Mouse (Mus musculus): ENCODE results near the gene Fam53b. TPM values are rescaled to one million over a fixed set of nuclear protein-coding genes. Genes with fewer than 3 reads are reported as not detected.

The Fam53b gene
- polyA plus RNA-seq, 1 experiment from 2014 or later = 36.0 TPM

GRCm38 (mm10) chr7:132812619-132813415 is 869 bp downstream of the Fam53b start:
- H3K36me3 ChIP-seq (ENCODE audit: control insufficient read depth, insufficient read depth, low read length) = no peaks in the 10 kb centered on the region
- no peaks in the 10 kb centered on the region for H3K9me3 ChIP-seq (ENCODE audit: control insufficient read depth, low read length)
- ATAC-seq (ENCODE audit: low read depth) = peak; percentile 29
- peaks cover 44% of the 10 kb centered on the region for H3K4me1 ChIP-seq (replicated peaks; ENCODE audit: control insufficient read depth, insufficient read depth, low read length)
- no peaks in the 10 kb centered on the region for H3K27me3 ChIP-seq (ENCODE audit: control insufficient read depth, insufficient read depth, low read depth, low read length)
- peak overlapping the region; percentile 94 for H3K9ac ChIP-seq (ENCODE audit: low read length)
- under 1% methylated on average over 59 of the region's 59 CpGs for WGBS
- H3K4me3 ChIP-seq (ENCODE audit: low read length) = peak overlapping the region; percentile 80
- H3K4me2 ChIP-seq (ENCODE audit: low read depth, low read length) = peak overlapping the region; percentile 79
- peak overlapping the region; percentile 96 for H3K27ac ChIP-seq (ENCODE audit: low read length)

GRCm38 (mm10) chr7:132811716-132812618 is 1.7 kb downstream of the Fam53b start:
- Histone ChIP-seq H3K36me3 (ENCODE audit: control insufficient read depth, insufficient read depth, low read length) (no peaks in the 10 kb centered on the region), H3K27ac (ENCODE audit: low read length) (peak overlapping the region; percentile 96), H3K4me2 (ENCODE audit: low read depth, low read length) (peak overlapping the region; percentile 79), H3K9ac (ENCODE audit: low read length) (peak overlapping the region; percentile 94), H3K27me3 (ENCODE audit: control insufficient read depth, insufficient read depth, low read depth, low read length) (no peaks in the 10 kb centered on the region), H3K9me3 (ENCODE audit: control insufficient read depth, low read length) (no peaks in the 10 kb centered on the region), H3K4me1 (replicated peaks; ENCODE audit: control insufficient read depth, insufficient read depth, low read length) (peaks cover 44% of the 10 kb centered on the region), H3K4me3 (ENCODE audit: low read length) (peak overlapping the region; percentile 80)
- no peak for ATAC-seq (ENCODE audit: low read depth)
- 15% methylated on average over 23 of the region's 23 CpGs for WGBS

GRCm38 (mm10) chr7:132810879-132811278 is 2.8 kb downstream of the Fam53b start:
- WGBS = 43% methylated on average over 1 of the region's 1 CpGs
- H3K4me2 ChIP-seq (ENCODE audit: low read depth, low read length) = peak overlapping the region; percentile 79
- no peaks in the 10 kb centered on the region for H3K27me3 ChIP-seq (ENCODE audit: control insufficient read depth, insufficient read depth, low read depth, low read length)
- peak overlapping the region; percentile 96 for H3K27ac ChIP-seq (ENCODE audit: low read length)
- peaks cover 52% of the 10 kb centered on the region for H3K4me1 ChIP-seq (replicated peaks; ENCODE audit: control insufficient read depth, insufficient read depth, low read length)
- H3K36me3 ChIP-seq (ENCODE audit: control insufficient read depth, insufficient read depth, low read length) = no peaks in the 10 kb centered on the region
- peak overlapping the region; percentile 94; the same call in 1 of the 2 replicates for H3K9ac ChIP-seq (ENCODE audit: low read length)
- peak overlapping the region; percentile 80 for H3K4me3 ChIP-seq (ENCODE audit: low read length)
- no peaks in the 10 kb centered on the region for H3K9me3 ChIP-seq (ENCODE audit: control insufficient read depth, low read length)
- ATAC-seq (ENCODE audit: low read depth) = peak; percentile 47

DNA sequence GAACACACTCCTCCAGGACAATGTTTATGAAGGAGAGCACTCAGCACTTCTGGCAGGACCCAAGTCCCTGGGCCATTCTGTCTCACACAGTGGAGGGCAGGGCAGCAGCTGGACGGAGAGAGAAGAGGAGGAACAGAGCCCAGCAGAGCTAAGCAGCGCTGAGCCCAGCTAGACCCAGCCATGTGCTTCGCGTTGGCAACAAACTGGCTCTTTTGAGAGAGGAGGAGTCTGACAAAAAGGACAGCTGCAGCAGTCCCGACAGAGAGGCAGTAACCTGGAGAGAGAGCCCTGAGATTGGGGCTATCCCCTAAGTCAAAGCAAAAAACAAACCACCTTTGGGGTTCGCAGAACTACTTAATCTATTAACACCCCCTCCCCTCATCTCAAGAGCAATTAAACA is 3.3 kb downstream of the Fam53b start:
- WGBS = 25% methylated on average over 6 of the region's 6 CpGs
- Histone ChIP-seq H3K27ac (ENCODE audit: low read length) (peak overlapping the region; percentile 96), H3K4me1 (replicated peaks; ENCODE audit: control insufficient read depth, insufficient read depth, low read length) (peaks cover 55% of the 10 kb centered on the region), H3K9ac (ENCODE audit: low read length) (peak overlapping the region; percentile 56), H3K4me2 (ENCODE audit: low read depth, low read length) (peak overlapping the region; percentile 41), H3K4me3 (ENCODE audit: low read length) (peak overlapping the region; percentile 80), H3K27me3 (ENCODE audit: control insufficient read depth, insufficient read depth, low read depth, low read length) (no peaks in the 10 kb centered on the region), H3K9me3 (ENCODE audit: control insufficient read depth, low read length) (no peaks in the 10 kb centered on the region), H3K36me3 (ENCODE audit: control insufficient read depth, insufficient read depth, low read length) (no peaks in the 10 kb centered on the region)
- 0 out of 2 replicates have a peak, but pooled peaks have one; percentile 13 for ATAC-seq (ENCODE audit: low read depth)

DNA sequence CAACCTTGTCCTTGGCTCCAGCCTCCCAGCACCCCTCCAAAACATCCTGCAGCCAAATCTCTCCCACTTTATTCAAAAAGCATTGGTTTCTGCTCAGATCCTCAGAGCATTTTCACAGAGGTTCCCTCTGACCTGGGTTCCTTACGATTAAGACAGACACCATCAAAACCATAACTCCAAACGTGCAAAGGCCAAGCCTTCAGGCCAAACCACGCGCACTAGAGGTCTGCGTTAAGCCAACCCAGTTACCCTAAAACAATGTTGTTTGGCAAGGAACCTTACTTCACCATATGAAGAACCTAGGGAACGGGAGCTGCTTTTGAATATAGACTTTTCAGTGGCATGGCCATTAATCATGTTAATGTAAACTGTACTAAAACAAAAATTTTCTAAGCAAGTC is 4.0 kb downstream of the Fam53b start:
- Histone ChIP-seq H3K4me1 (replicated peaks; ENCODE audit: control insufficient read depth, insufficient read depth, low read length) (peaks cover 55% of the 10 kb centered on the region), H3K27ac (ENCODE audit: low read length) (peak overlapping the region; percentile 96), H3K4me2 (ENCODE audit: low read depth, low read length) (peak overlapping the region; percentile 43), H3K9ac (ENCODE audit: low read length) (peak overlapping the region; percentile 56), H3K9me3 (ENCODE audit: control insufficient read depth, low read length) (no peaks in the 10 kb centered on the region), H3K4me3 (ENCODE audit: low read length) (0 out of 2 replicates have a peak overlapping the region, but pooled peaks have one; percentile 10), H3K36me3 (ENCODE audit: control insufficient read depth, insufficient read depth, low read length) (no peaks in the 10 kb centered on the region), H3K27me3 (ENCODE audit: control insufficient read depth, insufficient read depth, low read depth, low read length) (no peaks in the 10 kb centered on the region)
- no peak for ATAC-seq (ENCODE audit: low read depth)
- 39% methylated on average over 6 of the region's 6 CpGs for WGBS

- H3K36me3 ChIP-seq (ENCODE audit: control insufficient read depth, insufficient read depth, low read length) = no peaks in the 10 kb centered on the region
- 9% methylated on average over 20 of the region's 20 CpGs for WGBS
- peak overlapping the region; percentile 96 for H3K27ac ChIP-seq (ENCODE audit: low read length)
- H3K27me3 ChIP-seq (ENCODE audit: control insufficient read depth, insufficient read depth, low read depth, low read length) = no peaks in the 10 kb centered on the region
- peak overlapping the region; percentile 43 for H3K4me2 ChIP-seq (ENCODE audit: low read depth, low read length)
- peak overlapping the region; percentile 56 for H3K9ac ChIP-seq (ENCODE audit: low read length)
- H3K4me1 ChIP-seq (replicated peaks; ENCODE audit: control insufficient read depth, insufficient read depth, low read length) = peaks cover 56% of the 10 kb centered on the region
- 0 out of 2 replicates have a peak overlapping the region, but pooled peaks have one; percentile 10 for H3K4me3 ChIP-seq (ENCODE audit: low read length)
- peak; percentile 34; the same call in 1 of the 2 replicates for ATAC-seq (ENCODE audit: low read depth)
- no peaks in the 10 kb centered on the region for H3K9me3 ChIP-seq (ENCODE audit: control insufficient read depth, low read length)
Observed at GRCm38 (mm10) chr7:132808841-132809682, 4.6 kb downstream of the Fam53b start.

DNA sequence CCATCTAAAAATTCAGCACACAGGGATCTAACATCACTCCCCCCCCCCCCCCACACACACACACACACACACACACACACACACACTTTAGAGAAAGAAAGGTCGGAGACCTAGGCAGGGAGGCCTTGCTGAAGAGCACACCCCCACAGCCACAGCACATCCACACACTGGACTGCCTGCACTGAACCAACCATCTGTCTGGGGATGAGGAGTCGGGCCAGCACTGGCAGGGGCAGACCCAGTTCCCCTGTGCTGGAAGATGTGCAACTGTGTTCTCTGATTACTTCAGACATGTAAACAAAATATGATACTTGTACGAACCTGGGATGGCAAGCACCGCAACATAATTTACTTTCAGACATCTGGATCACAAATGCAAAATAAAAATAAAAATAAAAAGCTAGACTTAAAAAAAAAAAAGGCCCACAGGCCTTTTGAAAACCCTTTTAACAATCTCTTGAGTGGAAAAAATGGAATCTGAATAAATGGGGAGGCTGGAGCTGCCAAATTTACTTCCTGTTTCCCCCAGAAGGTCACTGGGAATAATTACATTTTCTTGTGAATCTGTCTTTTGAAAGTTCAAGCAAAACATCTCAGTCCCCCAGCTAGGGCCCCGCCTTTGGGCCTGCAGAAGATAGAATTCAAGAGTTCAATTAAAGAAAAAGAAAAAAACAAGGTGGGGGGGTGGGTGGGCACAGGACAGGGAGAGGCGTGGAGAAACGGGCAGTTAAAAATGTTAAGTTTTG is 5.5 kb downstream of the Fam53b start:
- H3K36me3 ChIP-seq (ENCODE audit: control insufficient read depth, insufficient read depth, low read length) = no peaks in the 10 kb centered on the region

More for the DNA sequence above, 5.5 kb downstream of the Fam53b start:
- no peaks in the 10 kb centered on the region for H3K9me3 ChIP-seq (ENCODE audit: control insufficient read depth, low read length)
- peaks cover 63% of the 10 kb centered on the region for H3K4me1 ChIP-seq (replicated peaks; ENCODE audit: control insufficient read depth, insufficient read depth, low read length)
- no peak for ATAC-seq (ENCODE audit: low read depth)
- no peak overlapping the region; the same call in 1 of the 2 replicates for H3K9ac ChIP-seq (ENCODE audit: low read length)
- no peak overlapping the region for H3K4me2 ChIP-seq (ENCODE audit: low read depth, low read length)
- no peak overlapping the region for H3K4me3 ChIP-seq (ENCODE audit: low read length)
- peak overlapping the region; percentile 96 for H3K27ac ChIP-seq (ENCODE audit: low read length)
- 40% methylated on average over 7 of the region's 7 CpGs for WGBS
- H3K27me3 ChIP-seq (ENCODE audit: control insufficient read depth, insufficient read depth, low read depth, low read length) = no peaks in the 10 kb centered on the region

All from lung, embryonic 16.5 days (tissue).